Mouse (Mus musculus) frontal cortex, adult 2 months (tissue): ENCODE measurements at regions not wholly inside any gene's neighbourhood (a gene's known extent, or its start where the extent isn't known, plus 50 kb on each side); places are given as distances from the start of the nearest gene placed in this dataset.

Experiments
- DNase-seq, 2 experiments: peaks; one replicate each; pipeline ENCODE4 v3.0.0; 2022; ENCODE audit warnings: low spot score in 1 of 2; ENCODE audit errors: extremely low spot score in 1 of 2

- DNase-seq: no peak
These were observed 100.9 kb upstream of the Kazn start for GRCm38 (mm10) chr4:142340057-142340456.

DNA sequence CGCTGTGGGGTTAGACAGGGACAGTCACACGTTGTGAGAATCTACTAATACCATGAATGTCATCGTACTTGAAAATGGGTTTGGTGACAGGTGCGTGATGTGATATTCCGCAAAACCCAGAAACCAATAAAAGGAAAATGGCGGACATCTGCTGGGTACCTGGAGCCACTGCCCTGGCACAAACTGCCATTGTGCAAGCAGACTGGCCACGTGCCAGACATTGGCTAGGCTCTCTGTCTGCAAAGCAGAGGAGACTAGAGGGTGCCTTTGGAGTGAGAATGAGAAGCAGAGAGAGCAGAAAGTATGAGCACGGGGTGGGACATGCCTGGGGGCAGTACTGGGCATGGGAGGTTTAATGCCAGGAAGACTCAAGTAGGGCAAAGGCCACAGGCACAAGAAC, 98.5 kb upstream of the Kazn start:
- DNase-seq: peak in 1 of 2 experiments; percentile 30

DNA sequence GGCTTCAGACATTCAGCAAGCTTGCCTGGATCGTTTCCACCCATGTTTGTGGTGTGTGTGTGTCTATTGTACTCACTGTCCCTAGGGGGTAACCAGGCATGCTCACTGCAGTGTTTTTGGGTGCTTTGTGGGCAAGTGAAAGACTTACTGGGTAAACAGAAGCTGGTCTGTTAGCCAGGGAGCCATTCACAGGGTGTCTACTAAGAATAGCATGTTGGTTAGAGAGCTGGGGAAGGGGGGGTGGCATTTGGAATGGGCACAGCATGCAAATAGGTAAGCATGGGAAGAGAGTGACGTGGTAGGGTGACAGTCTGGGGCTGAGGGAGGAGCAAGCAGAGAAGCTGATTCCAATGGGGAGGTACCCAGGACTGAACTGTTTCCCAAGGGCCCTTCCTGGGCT, 97.7 kb upstream of the Kazn start:
- DNase-seq: peak; percentile 20 to 39

DNA sequence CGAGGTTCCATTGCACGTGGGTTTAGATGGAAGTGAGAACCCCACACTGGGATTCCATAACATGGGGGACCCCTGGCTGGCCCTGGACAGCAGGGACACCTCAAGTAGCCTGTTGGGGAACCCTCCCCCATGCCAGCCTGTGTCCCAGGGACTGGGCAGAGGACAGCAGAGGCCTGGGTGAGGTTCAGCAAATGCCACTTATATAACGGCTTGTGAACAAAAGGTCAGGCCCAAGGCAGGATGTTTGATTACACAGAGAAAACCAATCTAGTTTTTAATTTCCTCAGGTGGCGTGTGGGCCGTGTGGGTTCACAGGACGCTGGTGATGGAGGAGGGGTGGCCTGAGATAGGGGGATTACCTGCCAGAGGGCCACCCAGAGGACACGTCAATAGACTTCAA, 94.9 kb upstream of the Kazn start:
- no peak for DNase-seq

DNA sequence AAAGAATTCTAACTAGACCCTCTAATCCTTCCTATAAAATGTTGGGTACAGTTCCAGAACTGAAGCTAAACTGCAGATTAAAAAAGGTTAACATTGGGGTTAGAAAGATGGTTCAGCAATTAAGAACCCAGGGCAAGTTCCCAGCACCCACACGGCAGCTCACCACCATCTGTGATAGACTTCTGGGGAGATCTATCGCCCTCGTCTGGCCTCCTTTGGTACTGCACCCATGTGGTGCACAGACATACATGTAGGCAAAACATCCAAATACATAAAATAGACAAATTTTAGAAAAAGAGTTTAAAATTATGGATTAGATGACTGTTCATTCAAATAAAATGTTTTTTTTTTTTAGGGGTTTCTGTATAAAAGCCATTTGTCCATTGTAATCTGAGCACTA, 91.4 kb upstream of the Kazn start:
- no peak for DNase-seq

- DNase-seq: no peak
These were observed 90.4 kb upstream of the Kazn start for GRCm38 (mm10) chr4:142329600-142329999.

DNA sequence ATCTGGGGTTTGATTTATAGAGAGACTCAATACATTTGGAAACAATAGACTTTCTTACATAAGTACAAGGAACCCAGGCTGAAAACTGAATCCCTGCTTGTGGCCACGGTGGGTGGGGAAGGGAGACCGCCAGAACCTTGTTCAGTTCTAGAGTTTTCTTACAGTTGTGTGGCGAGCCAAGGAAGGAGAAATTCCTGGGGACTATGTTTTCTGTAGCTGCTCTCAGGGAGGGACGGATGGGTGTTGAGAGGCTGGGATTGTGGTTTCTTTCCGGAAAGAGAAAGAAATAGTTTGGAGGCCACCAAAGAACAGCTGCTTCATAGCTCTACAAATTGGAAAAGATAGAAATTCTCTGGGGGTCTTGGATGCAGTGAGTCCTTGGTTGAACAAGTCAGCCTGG, 87.3 kb upstream of the Kazn start:
- no peak for DNase-seq

DNA sequence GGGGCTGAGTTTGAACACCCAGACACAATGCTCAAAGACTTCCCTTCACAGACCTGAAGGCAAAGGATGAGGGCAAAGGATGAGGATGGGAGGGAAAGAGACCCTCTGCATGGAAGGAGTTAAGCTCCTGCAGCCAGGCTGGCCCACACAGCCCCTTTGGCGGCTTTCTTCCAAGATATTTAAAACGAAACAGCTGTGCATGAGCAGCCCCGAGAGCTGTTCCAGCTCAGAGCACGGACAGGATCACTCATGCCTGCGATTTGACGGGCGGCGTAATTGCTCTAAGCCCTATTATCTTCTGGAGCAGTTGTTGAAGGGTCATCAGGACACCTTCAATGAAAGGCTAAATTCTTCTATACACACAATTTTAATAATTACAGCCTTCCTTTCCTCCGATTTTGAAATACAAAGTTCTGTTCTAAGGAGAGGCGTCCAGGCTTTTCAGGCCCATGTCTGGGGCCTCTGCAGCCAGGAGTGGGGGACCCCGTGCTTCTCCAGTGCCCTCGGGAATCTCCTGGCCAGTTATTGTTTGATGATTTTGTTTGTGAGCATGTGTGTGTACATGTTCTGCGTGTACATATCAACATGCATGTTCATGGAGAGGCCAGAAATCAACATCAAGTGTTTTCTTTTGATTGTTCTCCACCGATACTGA, 82.1 kb upstream of the Kazn start:
- DNase-seq: no peak

GRCm38 (mm10) chr4:142310282-142310681, 71.1 kb upstream of the Kazn start:
- no peak for DNase-seq

DNA sequence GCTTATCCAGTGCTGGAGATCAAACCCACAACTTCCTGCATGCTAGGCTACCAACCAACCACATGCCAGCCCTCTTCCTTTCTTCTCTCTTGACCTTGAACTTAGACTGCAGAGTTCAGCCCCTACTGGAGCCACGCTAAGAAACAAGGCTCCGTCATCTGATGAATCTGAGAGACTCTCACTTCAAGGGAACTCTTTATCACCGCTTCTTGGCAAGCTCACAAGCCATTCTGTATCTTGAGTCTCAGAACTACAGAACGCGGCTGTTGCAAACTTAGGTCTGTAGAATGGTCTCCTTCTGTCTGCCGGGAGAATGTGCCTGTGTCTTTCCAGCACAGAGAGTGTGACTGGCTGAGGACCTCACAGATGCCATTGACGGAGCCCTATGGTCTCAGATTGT, 69.1 kb upstream of the Kazn start:
- no peak for DNase-seq

DNA sequence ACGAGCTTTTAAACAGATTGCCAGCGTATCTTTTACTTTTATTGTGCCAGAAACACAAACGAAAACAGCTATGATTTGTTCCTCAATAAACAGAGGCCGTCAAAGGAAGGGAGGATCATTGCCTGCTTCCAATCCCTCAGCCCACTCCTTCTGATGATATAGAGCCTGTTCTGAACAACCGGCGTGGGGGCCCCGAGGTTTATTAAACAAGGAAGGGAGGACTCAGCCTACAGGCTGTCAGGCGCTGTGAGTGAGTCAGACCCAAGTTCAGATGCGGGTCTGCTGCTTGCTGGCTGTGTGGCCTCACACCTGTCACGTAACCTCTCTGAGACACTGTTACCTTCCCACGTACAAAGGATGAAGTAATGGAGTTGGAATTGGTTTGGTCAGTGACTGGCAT, 68.1 kb upstream of the Kazn start:
- DNase-seq: no peak

DNA sequence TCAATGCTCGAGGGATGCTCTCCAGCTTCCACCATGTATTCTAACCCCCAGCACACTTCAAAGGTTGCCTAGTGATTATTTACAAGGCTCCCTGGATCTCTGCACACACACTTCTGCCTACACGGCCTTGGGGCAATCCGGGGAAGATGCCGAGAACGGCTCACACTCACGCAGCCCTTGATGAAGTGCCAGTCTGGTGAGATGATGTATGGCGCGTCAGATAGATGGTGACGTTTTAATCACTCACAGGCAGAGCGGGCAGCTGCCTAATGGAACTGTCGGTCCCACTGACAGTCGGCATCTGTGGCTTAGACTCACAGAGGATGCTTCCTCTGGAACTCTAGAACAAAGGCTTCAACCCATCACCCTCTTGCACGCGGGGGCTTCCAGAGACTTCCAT, 66.9 kb upstream of the Kazn start:
- DNase-seq: peak in 1 of 2 experiments; percentile 17

DNA sequence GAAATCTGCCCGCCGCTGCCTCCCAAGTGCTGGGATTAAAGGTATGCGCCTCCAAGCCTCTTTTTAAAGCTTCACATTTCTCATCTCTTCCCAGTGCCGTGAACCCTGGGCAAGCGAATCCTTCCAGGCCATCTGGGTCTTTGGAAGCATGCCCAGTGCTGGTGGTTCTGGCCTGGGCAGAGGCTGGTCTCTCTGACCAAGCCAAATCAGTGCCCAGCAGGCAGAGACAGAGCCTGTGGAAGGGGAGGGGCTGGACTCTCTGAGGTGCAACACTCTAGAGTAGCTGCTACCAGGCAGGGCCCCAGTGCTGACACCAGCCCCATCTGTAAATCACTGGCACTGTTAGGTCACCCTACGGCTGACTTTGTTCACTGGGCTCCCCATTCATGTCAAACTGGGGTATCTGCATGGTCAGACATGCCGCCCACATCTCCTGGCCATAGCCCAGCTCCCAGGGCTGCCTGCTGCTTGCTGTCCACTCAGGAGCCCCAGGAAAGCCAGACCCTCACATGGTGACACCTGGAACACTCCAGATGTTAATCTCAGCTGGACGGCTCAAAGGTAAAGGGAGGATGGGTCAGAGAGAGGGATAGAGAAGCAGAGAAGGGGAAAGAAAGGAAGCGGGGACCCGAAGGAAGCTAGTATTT, 64.3 kb upstream of the Kazn start:
- no peak for DNase-seq

- no peak for DNase-seq
These were observed 63.5 kb upstream of the Kazn start for GRCm38 (mm10) chr4:142302724-142303120.

DNA sequence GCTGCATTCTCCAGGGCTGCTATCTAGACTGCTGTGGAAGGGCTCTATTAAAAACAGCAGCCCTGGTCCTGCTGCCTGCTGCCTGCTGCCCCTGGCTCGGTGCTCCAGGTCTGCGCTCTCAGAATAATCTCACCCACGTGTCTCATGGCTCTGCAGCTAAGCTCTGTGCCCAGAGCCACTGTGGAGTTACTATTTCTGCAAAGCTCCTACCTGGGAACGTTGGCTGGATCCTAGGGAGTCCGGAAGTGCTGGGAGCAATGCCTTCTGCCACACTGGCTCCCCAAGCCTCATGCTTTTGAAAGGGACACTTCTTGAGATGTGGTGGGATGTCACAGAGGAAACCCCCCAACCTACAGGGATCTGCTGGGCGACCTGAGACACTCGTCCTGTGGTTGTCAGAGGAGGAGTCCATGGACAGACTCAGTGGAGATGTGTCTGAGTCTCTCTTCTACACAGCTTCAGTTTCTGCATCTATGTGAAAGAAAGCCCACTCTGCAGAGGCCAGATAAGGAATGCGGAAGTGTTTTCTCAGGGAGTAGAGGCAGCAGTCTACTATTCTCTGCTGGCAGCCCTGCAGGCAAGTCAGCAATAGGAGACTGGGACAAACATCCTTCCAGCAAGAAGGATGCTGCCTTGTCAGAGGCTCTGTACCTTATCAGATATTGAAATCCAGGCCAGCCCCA, 63.0 kb upstream of the Kazn start:
- DNase-seq: no peak

GRCm38 (mm10) chr4:142298770-142299337, 59.7 kb upstream of the Kazn start:
- DNase-seq: no peak

DNA sequence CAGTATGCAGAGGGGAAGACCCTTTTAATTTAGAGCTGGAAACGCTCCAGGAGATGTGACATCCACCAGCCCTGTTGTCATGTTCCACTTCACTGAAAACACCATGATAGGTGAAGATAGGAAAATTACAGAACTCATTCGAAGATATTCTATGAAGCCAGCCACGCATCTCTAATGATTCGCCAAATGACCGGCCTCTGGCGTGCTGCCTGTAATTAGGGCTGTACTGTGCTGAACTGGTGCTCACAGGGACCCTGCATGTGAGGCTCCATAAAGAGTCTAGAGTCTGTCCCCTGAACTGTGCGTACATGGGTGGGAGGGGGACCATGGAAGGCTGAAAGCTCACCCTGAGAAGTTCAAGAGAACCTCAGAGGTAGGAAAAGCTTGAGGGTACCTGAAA, 53.6 kb upstream of the Kazn start:
- DNase-seq: no peak

DNA sequence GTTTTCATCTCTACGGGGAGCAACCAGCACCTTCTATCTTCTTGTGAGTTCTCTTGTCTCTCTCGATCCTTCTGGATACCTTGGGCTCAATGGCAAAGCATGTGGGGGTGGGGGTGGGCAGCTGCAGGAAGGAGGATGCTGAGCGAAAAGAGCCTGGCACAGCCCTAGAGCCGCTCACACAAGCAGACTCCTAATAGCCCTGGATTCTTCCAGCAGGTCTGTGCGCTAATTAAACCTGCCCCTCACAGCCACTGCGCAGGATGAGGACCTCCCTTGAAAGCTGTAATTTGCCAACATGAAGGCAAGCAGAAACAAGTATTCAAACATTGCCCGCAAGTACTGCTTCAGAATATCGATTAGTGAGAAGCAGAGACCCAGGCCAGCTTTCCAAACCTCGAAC, 53.1 kb upstream of the Kazn start:
- peak in 1 of 2 experiments; percentile 22 for DNase-seq

DNA sequence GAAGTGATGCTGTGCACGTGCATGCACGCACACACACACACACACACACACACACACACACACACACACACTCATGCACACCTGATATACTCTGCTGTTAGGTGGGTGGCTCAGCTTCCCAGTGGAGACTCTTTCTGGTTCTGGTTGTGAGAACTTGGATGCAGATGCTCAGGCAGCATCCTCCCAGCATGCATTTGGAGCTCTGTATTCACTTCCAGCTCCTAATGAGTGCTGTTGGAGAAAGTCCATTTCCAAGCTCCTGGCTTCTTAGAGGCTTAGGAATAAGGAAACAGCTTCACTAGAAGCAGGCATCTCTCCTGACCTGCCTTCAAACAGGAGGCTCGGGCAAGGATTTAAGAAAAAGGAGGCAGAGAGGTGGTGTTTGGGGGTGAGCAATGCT, 52.2 kb upstream of the Kazn start:
- peak in 1 of 2 experiments; percentile 32 for DNase-seq
